Mouse (Mus musculus) myocyte (in vitro differentiated cells): Measurements from ENCODE around the gene Plekha8. TPM values are rescaled to one million over a fixed set of nuclear protein-coding genes. Genes with fewer than 3 reads are reported as not detected.

ENCODE experiments used
- H3K27me3 ChIP-seq: one replicate; pipeline ENCODE4 v1.6.1; 2011; ENCODE audit not compliant: control insufficient read depth, insufficient read depth, insufficient read length
- H3K36me3 ChIP-seq: one replicate; pipeline ENCODE4 v1.6.1; 2011; ENCODE audit not compliant: control insufficient read depth, insufficient read depth
- H3K4me2 ChIP-seq: one replicate; pipeline ENCODE4 v1.6.1; 2011; ENCODE audit warnings: low read depth, control low read depth
- H3K4me3 ChIP-seq: one replicate; pipeline ENCODE4 v1.5.1; 2011; ENCODE audit warnings: mild to moderate bottlenecking, control low read depth, moderate library complexity
- H3K79me2 ChIP-seq: one replicate; pipeline ENCODE4 v1.6.1; 2011; ENCODE audit not compliant: control insufficient read depth, insufficient read depth
- H3ac ChIP-seq: one replicate; pipeline ENCODE4 v1.6.1; 2011; ENCODE audit not compliant: control insufficient read depth, insufficient read length
- CEBPB ChIP-seq: IDR thresholded peaks from 2 replicates; pipeline ENCODE4 v1.6.1; 2011; ENCODE audit warnings: mild to moderate bottlenecking, moderate library complexity; ENCODE audit not compliant: poor library complexity, insufficient read depth, severe bottlenecking
- E2F4 ChIP-seq: IDR thresholded peaks from one replicate; pipeline ENCODE4 v1.6.1; 2011; ENCODE audit warnings: mild to moderate bottlenecking, control low read depth, moderate library complexity; ENCODE audit not compliant: insufficient read depth
- MAX ChIP-seq: IDR thresholded peaks from one replicate; pipeline ENCODE4 v1.6.1; 2011; ENCODE audit warnings: low read depth, mild to moderate bottlenecking, control low read depth
- MYOD1 ChIP-seq, 3 experiments: IDR thresholded peaks; one replicate each; pipeline ENCODE4 v1.6.1; 2011; ENCODE audit warnings: control low read depth in 2 of 3, low read depth in 2 of 3, mild to moderate bottlenecking in 2 of 3, moderate library complexity in 1 of 3; ENCODE audit not compliant: insufficient read length in 2 of 3, control insufficient read depth in 1 of 3
- MYOG ChIP-seq, 3 experiments: IDR thresholded peaks; one replicate each; pipeline ENCODE4 v1.6.1; 2011; ENCODE audit warnings: control low read depth in 2 of 3, low read depth in 2 of 3, mild to moderate bottlenecking in 2 of 3; ENCODE audit not compliant: insufficient read length in 2 of 3, control insufficient read depth in 1 of 3, insufficient read depth in 1 of 3
- POLR2A ChIP-seq: IDR thresholded peaks from one replicate; pipeline ENCODE4 v1.6.1; 2011; ENCODE audit warnings: low read depth, mild to moderate bottlenecking, control low read depth, moderate library complexity; ENCODE audit not compliant: insufficient read length
- POLR2AphosphoS2 ChIP-seq: IDR thresholded peaks from one replicate; pipeline ENCODE4 v1.6.1; 2011; ENCODE audit warnings: low read depth, control low read depth; ENCODE audit not compliant: insufficient read length
- REST ChIP-seq: IDR thresholded peaks from one replicate; pipeline ENCODE4 v1.6.1; 2011; ENCODE audit warnings: mild to moderate bottlenecking, control low read depth, moderate library complexity; ENCODE audit not compliant: insufficient read depth, insufficient read length
- SRF ChIP-seq: IDR thresholded peaks from one replicate; pipeline ENCODE4 v1.6.1; 2011; ENCODE audit warnings: low read depth; ENCODE audit not compliant: control insufficient read depth, insufficient read length
- TCF12 ChIP-seq: IDR thresholded peaks from one replicate; pipeline ENCODE4 v1.6.1; 2011; ENCODE audit warnings: mild to moderate bottlenecking, control low read depth; ENCODE audit not compliant: poor library complexity, insufficient read depth, severe bottlenecking
- TCF3 ChIP-seq: IDR thresholded peaks from one replicate; pipeline ENCODE4 v1.6.1; 2011; ENCODE audit warnings: low read depth, control low read depth; ENCODE audit not compliant: insufficient read length
- USF1 ChIP-seq: IDR thresholded peaks from one replicate; pipeline ENCODE4 v1.6.1; 2011; ENCODE audit warnings: low read depth, mild to moderate bottlenecking, control low read depth, moderate library complexity
- polyA plus RNA-seq: library from polyadenylated mRNA; unstranded; fragments of >200 nt; fragmentation: generic; extraction: Trizol; gene quantifications from one replicate; pipeline ENCODE4 v1.2.1, GENCODE M21; 2012; ENCODE audit warnings: missing spikeins

The Plekha8 gene
- polyA plus RNA-seq, 1 experiment, result 3.6 TPM

- no peaks in the 10 kb centered on the region for H3K36me3 ChIP-seq
- no peak overlapping the region for H3K4me3 ChIP-seq
- H3K79me2 ChIP-seq, result no peaks in the 10 kb centered on the region
- H3ac ChIP-seq, result no peak overlapping the region
- H3K4me2 ChIP-seq, result no peak overlapping the region
- TF ChIP-seq MAX (no peak), TCF12 (no peak)
- no peaks in the 10 kb centered on the region for H3K27me3 ChIP-seq
Observed at GRCm38 (mm10) chr6:54600681-54601347, 5.9 kb downstream of the Plekha8 start.

DNA sequence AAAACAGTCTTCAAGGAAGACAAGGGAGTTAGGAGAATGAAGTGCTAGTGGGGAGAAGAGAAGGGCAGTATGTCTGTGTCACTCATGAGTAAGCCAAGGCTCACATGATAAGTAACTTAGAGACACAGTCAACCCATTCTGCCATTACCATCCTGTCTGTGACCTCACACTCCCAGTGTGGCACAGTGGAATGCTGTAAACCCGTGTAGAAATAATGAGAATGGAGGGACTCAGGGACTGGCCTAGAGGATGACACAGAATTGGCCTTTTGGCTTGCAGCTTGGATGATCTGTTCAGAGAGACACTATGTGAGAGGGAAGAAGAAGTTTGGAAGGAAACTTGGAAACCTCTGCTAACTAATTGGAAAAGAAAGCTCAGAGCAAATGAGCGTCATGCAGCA is 8.0 kb downstream of the Plekha8 start:
- Histone ChIP-seq H3K4me3 (no peak overlapping the region), H3K4me2 (no peak overlapping the region), H3K36me3 (no peaks in the 10 kb centered on the region), H3K79me2 (no peaks in the 10 kb centered on the region), H3ac (no peak overlapping the region), H3K27me3 (no peaks in the 10 kb centered on the region)
- TF ChIP-seq MYOD1 (IDR thresholded peaks at IDR 0.05; ENCODE audit: control insufficient read depth in 1 of 3, insufficient read length in 2 of 3, low read depth in 2 of 3), result no peak
- TF ChIP-seq SRF, result no peak
- TF ChIP-seq CEBPB, result no peak

GRCm38 (mm10) chr6:54604001-54604715 is 9.2 kb downstream of the Plekha8 start:
- Histone ChIP-seq H3K4me3 (no peak overlapping the region), H3K36me3 (no peaks in the 10 kb centered on the region), H3K27me3 (no peaks in the 10 kb centered on the region), H3K4me2 (no peak overlapping the region), H3ac (no peak overlapping the region), H3K79me2 (no peaks in the 10 kb centered on the region)
- TF ChIP-seq CEBPB (no peak), TCF12 (no peak), USF1 (no peak), SRF (no peak), REST (no peak), POLR2A (no peak), MYOG (IDR thresholded peaks at IDR 0.05; ENCODE audit: control insufficient read depth in 1 of 3, insufficient read depth in 1 of 3, insufficient read length in 2 of 3, low read depth in 2 of 3) (no peak), MYOD1 (IDR thresholded peaks at IDR 0.05; ENCODE audit: control insufficient read depth in 1 of 3, insufficient read length in 2 of 3, low read depth in 2 of 3) (no peak), POLR2AphosphoS2 (no peak), E2F4 (no peak), MAX (no peak), TCF3 (no peak)

DNA sequence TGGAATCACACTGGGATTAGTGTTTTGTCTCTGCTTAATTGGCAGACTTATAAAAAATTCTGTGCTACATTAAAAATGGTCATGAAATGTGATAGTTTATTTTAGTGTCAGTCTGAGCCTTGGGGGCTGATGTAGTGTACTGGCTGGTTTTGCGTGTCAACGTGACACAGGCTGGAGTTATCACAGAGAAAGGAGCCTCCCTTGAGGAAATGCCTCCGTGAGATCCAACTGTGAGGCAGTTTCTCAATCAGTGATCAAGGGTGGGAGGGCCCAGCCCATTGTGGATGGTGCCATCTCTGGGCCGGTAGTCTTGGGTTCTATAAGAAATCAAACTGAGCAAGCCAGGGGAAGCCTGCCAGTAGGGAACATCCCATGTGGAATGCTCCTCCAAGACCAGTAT is 11.3 kb downstream of the Plekha8 start:
- Histone ChIP-seq H3K36me3 (no peaks in the 10 kb centered on the region), H3ac (no peak overlapping the region), H3K4me3 (no peak overlapping the region), H3K27me3 (no peaks in the 10 kb centered on the region), H3K4me2 (no peak overlapping the region), H3K79me2 (no peaks in the 10 kb centered on the region)
- TF ChIP-seq TCF12 (no peak), E2F4 (no peak), USF1 (no peak), TCF3 (no peak), POLR2AphosphoS2 (no peak), CEBPB (no peak), REST (no peak), MAX (no peak), POLR2A (no peak), MYOD1 (IDR thresholded peaks at IDR 0.05; ENCODE audit: control insufficient read depth in 1 of 3, insufficient read length in 2 of 3, low read depth in 2 of 3) (no peak), MYOG (IDR thresholded peaks at IDR 0.05; ENCODE audit: control insufficient read depth in 1 of 3, insufficient read depth in 1 of 3, insufficient read length in 2 of 3, low read depth in 2 of 3) (no peak), SRF (no peak)

- Histone ChIP-seq H3K36me3 (peaks cover 15% of the 10 kb centered on the region), H3K4me3 (no peak overlapping the region), H3K4me2 (no peak overlapping the region), H3ac (no peak overlapping the region), H3K79me2 (no peaks in the 10 kb centered on the region), H3K27me3 (no peaks in the 10 kb centered on the region)
- TF ChIP-seq CEBPB, result no peak
- TF ChIP-seq TCF12, result no peak
Observed at GRCm38 (mm10) chr6:54617363-54617762, 22.5 kb downstream of the Plekha8 start.
